ENCODE assay signal across 18 mouse cellular contexts in the genomic region with DNA sequence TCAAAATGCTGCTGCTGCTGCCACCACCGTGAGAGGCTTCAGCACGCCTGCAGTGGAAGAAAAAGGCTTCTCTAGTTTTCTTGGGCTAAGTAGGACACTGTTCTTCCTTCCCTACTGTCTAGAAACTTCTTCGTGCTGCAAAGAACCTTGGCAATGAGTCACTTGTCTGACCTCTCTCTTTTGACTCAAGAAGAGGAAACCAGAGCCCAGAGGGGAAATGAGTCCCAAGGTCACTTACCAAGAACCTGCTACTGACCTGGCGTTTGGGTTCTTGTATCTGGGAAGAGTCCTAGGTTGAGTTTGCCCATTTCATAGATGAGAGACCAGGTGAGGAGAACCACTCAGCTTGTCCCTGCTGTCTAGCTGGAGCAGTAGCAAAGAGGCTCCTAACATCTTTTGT. TPM values are rescaled to one million over a fixed set of nuclear protein-coding genes. Genes with fewer than 3 reads are reported as not detected.
DNase-seq lines count a peak whose midpoint lies in the region; ATAC-seq and TF ChIP-seq lines count a peak whose summit lies in the region.
"Had no signal": no experiment of that assay in that cellular context is flagged by ENCODE, and none has a peak within 500 bp of the region (broad histone marks: within the 10 kb centered on the region; RNA-seq: fewer than 3 reads in every experiment).

No protein-coding gene starts in this region.

- H3K27me3 ChIP-seq in hindbrain, embryonic 13.5 days = no peaks in the 10 kb centered on the region
- H3K27me3 ChIP-seq in hindbrain, embryonic 10.5 days (ENCODE audit: insufficient read depth, poor library complexity, severe bottlenecking) = no peaks in the 10 kb centered on the region
- H3K27me3 ChIP-seq in midbrain, embryonic 15.5 days (replicated peaks) = no peaks in the 10 kb centered on the region
- H3K27me3 ChIP-seq in midbrain, embryonic 10.5 days (ENCODE audit: low read depth, poor library complexity, severe bottlenecking) = no peaks in the 10 kb centered on the region
- H3K27me3 ChIP-seq in forebrain, embryonic 16.5 days (replicated peaks; ENCODE audit: control insufficient read depth, insufficient read depth, low read length) = no peaks in the 10 kb centered on the region
- H3K27me3 ChIP-seq in lung, postnatal 0 days (replicated peaks; ENCODE audit: insufficient read depth, low read length) = no peaks in the 10 kb centered on the region
- H3K27me3 ChIP-seq: limb, embryonic 13.5 days; neural tube, embryonic 12.5 days had no signal

- no peak for DNase-seq in hindbrain, embryonic 10.5 days (ENCODE audit: low spot score)
- DNase-seq in midbrain, embryonic 10.5 days (ENCODE audit: low spot score) = no peak
- no peak for DNase-seq in thymus, postnatal 14 days
- DNase-seq in lung, postnatal 0 days (ENCODE audit: low spot score) = no peak
- DNase-seq: adrenal gland, adult 8-10 months; cerebellum, adult 9-11 months; gastrocnemius, postnatal 14 days; heart, postnatal 10 days; layer of hippocampus, postnatal 36 days; right cerebral cortex, postnatal 25 days had no signal

- ATAC-seq in hindbrain, embryonic 13.5 days (ENCODE audit: low FRiP score) = no peak
- ATAC-seq in midbrain, embryonic 15.5 days (replicated peaks) = no peak
- ATAC-seq in forebrain, embryonic 16.5 days = no peak
- no peak for ATAC-seq in lung, postnatal 0 days
- ATAC-seq: hindbrain, postnatal 0 days; intestine, postnatal 0 days had no signal

- H3K4me3 ChIP-seq in hindbrain, embryonic 13.5 days = no peak overlapping the region
- no peak overlapping the region for H3K4me3 ChIP-seq in hindbrain, embryonic 10.5 days
- no peak overlapping the region for H3K4me3 ChIP-seq in midbrain, embryonic 15.5 days
- H3K4me3 ChIP-seq in midbrain, embryonic 10.5 days = no peak overlapping the region
- H3K4me3 ChIP-seq in forebrain, embryonic 16.5 days (replicated peaks; ENCODE audit: low read length) = no peak overlapping the region
- H3K4me3 ChIP-seq in lung, postnatal 0 days (ENCODE audit: low read depth, low read length) = no peak overlapping the region
- H3K4me3 ChIP-seq: limb, embryonic 13.5 days; liver, embryonic 15.5 days; neural tube, embryonic 12.5 days had no signal

- H3K9me3 ChIP-seq in hindbrain, embryonic 13.5 days = no peaks in the 10 kb centered on the region
- H3K9me3 ChIP-seq in hindbrain, embryonic 10.5 days = no peaks in the 10 kb centered on the region
- no peaks in the 10 kb centered on the region for H3K9me3 ChIP-seq in midbrain, embryonic 15.5 days
- no peaks in the 10 kb centered on the region for H3K9me3 ChIP-seq in midbrain, embryonic 10.5 days (replicated peaks)
- no peaks in the 10 kb centered on the region for H3K9me3 ChIP-seq in forebrain, embryonic 16.5 days (ENCODE audit: control insufficient read depth, low read length)
- no peaks in the 10 kb centered on the region for H3K9me3 ChIP-seq in lung, postnatal 0 days (ENCODE audit: low read length)
- H3K9me3 ChIP-seq: limb, embryonic 13.5 days; liver, embryonic 15.5 days; neural tube, embryonic 12.5 days had no signal

- TF ChIP-seq EP300 in lung, postnatal 0 days (IDR thresholded peaks at IDR 0.05) = no peak

- peak overlapping the region; percentile 89 for H3K4me2 ChIP-seq in hindbrain, embryonic 13.5 days
- H3K4me2 ChIP-seq in midbrain, embryonic 15.5 days = peak overlapping the region; percentile 75
- H3K4me2 ChIP-seq in forebrain, embryonic 16.5 days (ENCODE audit: low read length) = no peak overlapping the region
- H3K4me2 ChIP-seq in lung, postnatal 0 days (replicated peaks; ENCODE audit: low read depth, low read length) = no peak overlapping the region
- H3K4me2 ChIP-seq: limb, embryonic 13.5 days; liver, embryonic 15.5 days had no signal

- H3K36me3 ChIP-seq in hindbrain, embryonic 13.5 days = peaks cover 26% of the 10 kb centered on the region
- H3K36me3 ChIP-seq in hindbrain, embryonic 10.5 days = peaks cover 52% of the 10 kb centered on the region
- no peaks in the 10 kb centered on the region for H3K36me3 ChIP-seq in midbrain, embryonic 15.5 days (replicated peaks)
- H3K36me3 ChIP-seq in midbrain, embryonic 10.5 days = peaks cover 53% of the 10 kb centered on the region
- 0 out of 2 replicates have a peak, but pooled peaks cover 2% of the 10 kb centered on the region for H3K36me3 ChIP-seq in forebrain, embryonic 16.5 days (ENCODE audit: control insufficient read depth, insufficient read depth)
- peaks cover 8% of the 10 kb centered on the region; the same call in 1 of the 2 replicates for H3K36me3 ChIP-seq in lung, postnatal 0 days (ENCODE audit: insufficient read depth, low read length)

- 83% methylated on average over 4 of the region's 4 CpGs for WGBS in hindbrain, embryonic 13.5 days
- 83% methylated on average over 4 of the region's 4 CpGs for WGBS in hindbrain, embryonic 10.5 days
- WGBS in midbrain, embryonic 15.5 days = 84% methylated on average over 4 of the region's 4 CpGs
- 87% methylated on average over 4 of the region's 4 CpGs for WGBS in midbrain, embryonic 10.5 days
- WGBS in forebrain, embryonic 16.5 days = 75% methylated on average over 4 of the region's 4 CpGs
- WGBS in lung, postnatal 0 days = 56% methylated on average over 4 of the region's 4 CpGs

- no peak for TF ChIP-seq CTCF in lung, postnatal 0 days (IDR thresholded peaks at IDR 0.05)

- peaks cover 83% of the 10 kb centered on the region for H3K4me1 ChIP-seq in hindbrain, embryonic 13.5 days (replicated peaks)
- peaks cover 54% of the 10 kb centered on the region for H3K4me1 ChIP-seq in hindbrain, embryonic 10.5 days (replicated peaks)
- H3K4me1 ChIP-seq in midbrain, embryonic 15.5 days = peaks cover 76% of the 10 kb centered on the region
- H3K4me1 ChIP-seq in midbrain, embryonic 10.5 days = peaks cover 59% of the 10 kb centered on the region
- peaks cover 46% of the 10 kb centered on the region for H3K4me1 ChIP-seq in forebrain, embryonic 16.5 days (replicated peaks; ENCODE audit: control insufficient read depth, insufficient read depth, low read length)
- H3K4me1 ChIP-seq in lung, postnatal 0 days (ENCODE audit: insufficient read depth, low read depth, low read length) = peaks cover 11% of the 10 kb centered on the region; the same call in 1 of the 2 replicates

- H3K9ac ChIP-seq in hindbrain, embryonic 13.5 days = no peak overlapping the region
- no peak overlapping the region for H3K9ac ChIP-seq in midbrain, embryonic 15.5 days
- H3K9ac ChIP-seq in forebrain, embryonic 16.5 days (replicated peaks; ENCODE audit: low read depth, low read length) = 0 out of 2 replicates have a peak overlapping the region, but pooled peaks have one; percentile 9
- H3K9ac ChIP-seq in lung, postnatal 0 days (replicated peaks; ENCODE audit: low read depth) = no peak overlapping the region
- H3K9ac ChIP-seq: limb, embryonic 13.5 days; liver, embryonic 15.5 days; neural tube, embryonic 12.5 days had no signal

- no peak overlapping the region for H3K27ac ChIP-seq in hindbrain, embryonic 13.5 days
- H3K27ac ChIP-seq in hindbrain, embryonic 10.5 days = no peak overlapping the region
- no peak overlapping the region for H3K27ac ChIP-seq in midbrain, embryonic 15.5 days
- H3K27ac ChIP-seq in midbrain, embryonic 10.5 days (replicated peaks) = no peak overlapping the region
- H3K27ac ChIP-seq in forebrain, embryonic 16.5 days (ENCODE audit: low read length) = no peak overlapping the region
- no peak overlapping the region for H3K27ac ChIP-seq in lung, postnatal 0 days (ENCODE audit: low read length)
- H3K27ac ChIP-seq: hindbrain, postnatal 0 days; limb, embryonic 13.5 days; liver, embryonic 15.5 days; neural tube, embryonic 12.5 days had no signal

RNA-seq across cellular contexts. Expression of a gene that starts 38.3 kb away (rescaled TPM):
- polyA plus RNA-seq in hindbrain, embryonic 13.5 days (2015; fragmentation: Nextera tagmentation; extraction: Ambion mirVana) = 32.6 and 32.7 TPM in 2 replicates
- 25.3 and 31.0 TPM in 2 replicates for polyA plus RNA-seq in hindbrain, embryonic 10.5 days (2016; fragmentation: Nextera tagmentation; extraction: Ambion mirVana)
- polyA plus RNA-seq in midbrain, embryonic 15.5 days (2015; fragmentation: Nextera tagmentation; extraction: Ambion mirVana) = 34.2 and 34.7 TPM in 2 replicates
- polyA plus RNA-seq in midbrain, embryonic 10.5 days (2016; fragmentation: Nextera tagmentation; extraction: Ambion mirVana) = 23.4 and 23.9 TPM in 2 replicates
- polyA plus RNA-seq in forebrain, embryonic 16.5 days (2015; fragmentation: Nextera tagmentation; extraction: Ambion mirVana) = 30.2 and 30.3 TPM in 2 replicates
- 13.5 and 16.2 TPM in 2 replicates for polyA plus RNA-seq in lung, postnatal 0 days (2015; fragmentation: Nextera tagmentation; extraction: Ambion mirVana)

Comparison
In these comparisons a context has a peak if more than half of its experiments do, and no peak if none do; other contexts are left out.
1. H3K4me2 ChIP-seq: peak in hindbrain, embryonic 13.5 days (single experiment) and midbrain, embryonic 15.5 days (single experiment); none in forebrain, embryonic 16.5 days (single experiment) and lung, postnatal 0 days (single experiment).